Mouse (Mus musculus): ENCODE measurements around the gene Tmem114.

GRCm38 (mm10) chr16:8383396-8383795 is 41.5 kb downstream of the Tmem114 start:
- TF ChIP-seq POLR2A (IDR thresholded peaks at IDR 0.05; ENCODE audit: control insufficient read depth, extremely low read depth, insufficient read depth, low read length, poor library complexity) (no peak), CTCF (IDR thresholded peaks at IDR 0.05; ENCODE audit: borderline replicate concordance, control insufficient read depth, extremely low read depth, insufficient read depth, low read length, poor library complexity) (no peak)

Measured in thymus, adult 2 months (tissue).